Mouse (Mus musculus) kidney, adult 18-20 months (tissue): ENCODE data around the gene Sgcb.
"Not testable (repeated sequence)": the region's sequence is repeated elsewhere in the genome, so short reads cannot be mapped to it uniquely, and the experiment has no call there.

Experiments used
- DNase-seq: peaks from one replicate; pipeline ENCODE4 v3.0.0; 2021

Sgcb gene

GRCm38 (mm10) chr5:73632291-73632690 lies 15.3 kb downstream of the Sgcb start, which contains the start of gene Lrrc66:
Lrrc66 (minus strand) TSS chr5:73632526.
- peak; percentile 43 for DNase-seq

- no peak for DNase-seq
These were observed 16.5 kb downstream of the Sgcb start for GRCm38 (mm10) chr5:73631001-73631558.

GRCm38 (mm10) chr5:73630141-73630540 lies 17.4 kb downstream of the Sgcb start:
- no peak for DNase-seq

GRCm38 (mm10) chr5:73627991-73628390 lies 19.6 kb downstream of the Sgcb start:
- no peak for DNase-seq

GRCm38 (mm10) chr5:73627559-73627958 lies 20.0 kb downstream of the Sgcb start:
- DNase-seq = no peak

GRCm38 (mm10) chr5:73626842-73627241 lies 20.7 kb downstream of the Sgcb start:
- DNase-seq = no peak

- DNase-seq = no peak
These were observed 22.1 kb downstream of the Sgcb start for GRCm38 (mm10) chr5:73625505-73625904.

GRCm38 (mm10) chr5:73618969-73619368 lies 28.6 kb downstream of the Sgcb start:
- DNase-seq = no peak

- DNase-seq = no peak
These were observed 32.4 kb downstream of the Sgcb start for GRCm38 (mm10) chr5:73615211-73615610.

- no peak for DNase-seq
These were observed 34.3 kb downstream of the Sgcb start for GRCm38 (mm10) chr5:73613296-73613695.

GRCm38 (mm10) chr5:73611071-73611470 lies 36.5 kb downstream of the Sgcb start:
- no peak for DNase-seq

GRCm38 (mm10) chr5:73604964-73605363 lies 42.6 kb downstream of the Sgcb start:
- no peak for DNase-seq

GRCm38 (mm10) chr5:73604542-73604941 lies 43.0 kb downstream of the Sgcb start:
- no peak for DNase-seq

- DNase-seq = no peak
These were observed 44.7 kb downstream of the Sgcb start for GRCm38 (mm10) chr5:73602865-73603264.

GRCm38 (mm10) chr5:73601361-73601763 lies 46.2 kb downstream of the Sgcb start:
- DNase-seq = no peak

GRCm38 (mm10) chr5:73599991-73600390 lies 47.6 kb downstream of the Sgcb start:
- no peak for DNase-seq

GRCm38 (mm10) chr5:73598943-73599695 lies 48.5 kb downstream of the Sgcb start:
- DNase-seq = no peak

GRCm38 (mm10) chr5:73587119-73587518 lies 60.5 kb downstream of the Sgcb start:
- DNase-seq = no peak

- no peak for DNase-seq
These were observed 61.0 kb downstream of the Sgcb start for GRCm38 (mm10) chr5:73586597-73586996.

- no peak for DNase-seq
These were observed 62.1 kb downstream of the Sgcb start for GRCm38 (mm10) chr5:73585212-73586115.

GRCm38 (mm10) chr5:73584011-73584410 lies 63.6 kb downstream of the Sgcb start:
- DNase-seq = not testable (repeated sequence)
